Mouse (Mus musculus): ENCODE data around the gene Fam189a2.

DNA sequence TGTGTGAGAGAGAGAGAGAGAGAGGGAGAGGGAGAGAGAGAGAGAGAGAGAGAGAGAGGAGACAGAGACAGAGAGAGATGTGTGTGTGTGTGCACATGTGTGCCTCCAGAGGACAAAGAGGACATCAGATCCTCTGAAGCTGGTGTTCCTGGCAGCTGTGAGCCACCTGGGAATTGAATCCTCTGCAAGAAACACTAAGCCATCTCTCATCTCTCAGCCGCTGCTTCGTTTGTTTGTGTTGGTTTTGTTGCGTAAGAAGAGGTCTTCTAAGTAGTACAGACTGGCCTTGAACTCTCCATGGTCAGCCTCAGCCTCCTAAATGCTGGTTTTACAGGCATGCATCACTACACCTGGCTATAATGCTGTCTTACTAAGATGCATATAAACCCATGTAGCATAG is 12.9 kb downstream of the Fam189a2 start:
- TF ChIP-seq CTCF (IDR thresholded peaks at IDR 0.05; ENCODE audit: extremely low read depth, insufficient read length, insufficient replicate concordance, low read depth, low read length) (no peak), POLR2A (IDR thresholded peaks at IDR 0.05; ENCODE audit: low read depth, low read length) (no peak)
